Mouse (Mus musculus): ENCODE data around the gene Atxn10. TPM values are rescaled to one million over a fixed set of nuclear protein-coding genes. Genes with fewer than 3 reads are reported as not detected.
A peak's percentile ranks its signal among the peaks of the same experiment; 100 is the strongest.
"Not testable (repeated sequence)": the region's sequence is repeated elsewhere in the genome, so short reads cannot be mapped to it uniquely, and the experiment has no call there.

Atxn10 gene
- polyA plus RNA-seq, 1 experiment from 2014 or later = 190 TPM

DNA sequence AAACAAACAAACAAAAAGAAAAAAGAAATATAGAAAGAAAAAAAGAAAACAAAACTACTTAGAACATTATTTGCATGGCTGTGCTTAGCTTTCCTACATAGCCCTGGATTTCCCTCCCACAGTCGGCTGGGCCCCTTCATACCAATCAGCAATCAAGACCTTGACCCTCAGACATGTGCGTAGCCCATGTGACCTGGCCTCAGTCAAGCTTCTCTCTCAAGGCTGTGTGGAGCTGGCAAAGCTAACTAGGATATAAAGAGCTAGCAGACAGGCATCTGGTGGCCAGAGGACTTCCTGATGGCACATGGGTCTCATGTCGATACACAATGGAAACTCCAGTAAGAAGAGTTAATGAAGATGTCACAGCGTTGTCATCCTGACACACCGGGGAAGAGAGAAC, 6.9 kb upstream of the Atxn10 start:
- Histone ChIP-seq H3K4me1 (ENCODE audit: insufficient read depth, low read depth, low read length) (no peaks in the 10 kb centered on the region), H3K4me2 (replicated peaks; ENCODE audit: low read depth, low read length) (no peak overlapping the region), H3K27ac (ENCODE audit: low read length) (no peak overlapping the region), H3K9me3 (ENCODE audit: low read length) (no peaks in the 10 kb centered on the region), H3K4me3 (ENCODE audit: low read depth, low read length) (no peak overlapping the region), H3K27me3 (replicated peaks; ENCODE audit: insufficient read depth, low read length) (no peaks in the 10 kb centered on the region), H3K36me3 (ENCODE audit: insufficient read depth, low read length) (no peaks in the 10 kb centered on the region), H3K9ac (replicated peaks; ENCODE audit: low read depth) (no peak overlapping the region)
- no peak for TF ChIP-seq EP300 (IDR thresholded peaks at IDR 0.05)
- no peak for TF ChIP-seq CTCF (IDR thresholded peaks at IDR 0.05)
- DNase-seq (ENCODE audit: low spot score) (no peak), ATAC-seq (no peak)
- 88% methylated on average over 5 of the region's 5 CpGs for WGBS

DNA sequence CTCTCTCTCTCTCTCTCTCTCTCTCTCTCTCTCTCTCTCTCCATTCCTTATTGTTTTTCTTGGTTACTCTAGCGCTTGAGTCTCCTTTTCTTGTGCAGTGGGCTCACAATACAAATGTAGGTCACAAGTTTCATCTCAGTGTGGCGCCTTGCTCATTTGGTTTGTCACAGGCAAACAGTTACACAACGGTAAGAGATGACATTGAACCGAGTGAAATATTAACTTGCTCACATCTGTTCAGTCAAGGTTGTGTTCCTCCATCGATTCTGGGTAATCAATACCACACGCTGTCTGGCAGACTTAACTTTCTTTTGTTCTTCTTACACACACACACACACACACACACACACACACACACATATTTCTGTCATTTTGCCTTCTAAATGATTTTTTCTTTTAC, 6.0 kb upstream of the Atxn10 start:
- no peak overlapping the region for H3K27ac ChIP-seq (ENCODE audit: low read length)
- no peaks in the 10 kb centered on the region for H3K9me3 ChIP-seq (ENCODE audit: low read length)
- ATAC-seq = no peak
- DNase-seq (ENCODE audit: low spot score) = no peak
- H3K4me3 ChIP-seq (ENCODE audit: low read depth, low read length) = no peak overlapping the region
- H3K4me2 ChIP-seq (replicated peaks; ENCODE audit: low read depth, low read length) = no peak overlapping the region
- H3K9ac ChIP-seq (replicated peaks; ENCODE audit: low read depth) = no peak overlapping the region
- TF ChIP-seq EP300 (IDR thresholded peaks at IDR 0.05) (no peak), CTCF (IDR thresholded peaks at IDR 0.05) (no peak)
- no peaks in the 10 kb centered on the region for H3K27me3 ChIP-seq (replicated peaks; ENCODE audit: insufficient read depth, low read length)
- no peaks in the 10 kb centered on the region for H3K36me3 ChIP-seq (ENCODE audit: insufficient read depth, low read length)
- WGBS = 73% methylated on average over 6 of the region's 6 CpGs
- H3K4me1 ChIP-seq (ENCODE audit: insufficient read depth, low read depth, low read length) = no peaks in the 10 kb centered on the region

- H3K27me3 ChIP-seq (replicated peaks; ENCODE audit: insufficient read depth, low read length); H3K27ac ChIP-seq (ENCODE audit: low read length); H3K4me1 ChIP-seq (ENCODE audit: insufficient read depth, low read depth, low read length); H3K9ac ChIP-seq (replicated peaks; ENCODE audit: low read depth); H3K9me3 ChIP-seq (ENCODE audit: low read length); H3K4me2 ChIP-seq (replicated peaks; ENCODE audit: low read depth, low read length); DNase-seq (ENCODE audit: low spot score); ATAC-seq; H3K4me3 ChIP-seq (ENCODE audit: low read depth, low read length); H3K36me3 ChIP-seq (ENCODE audit: insufficient read depth, low read length): not testable (repeated sequence)
- 89% methylated on average over 6 of the region's 6 CpGs for WGBS
Measured at GRCm38 (mm10) chr15:85333511-85333910, 2.5 kb upstream of the Atxn10 start.

GRCm38 (mm10) chr15:85334234-85334633, 1.8 kb upstream of the Atxn10 start:
- no peak for TF ChIP-seq CTCF (IDR thresholded peaks at IDR 0.05)
- TF ChIP-seq EP300 (IDR thresholded peaks at IDR 0.05) = no peak
- no peak for DNase-seq (ENCODE audit: low spot score)
- H3K9ac ChIP-seq (replicated peaks; ENCODE audit: low read depth) = no peak overlapping the region
- 40% methylated on average over 3 of the region's 3 CpGs for WGBS
- H3K36me3 ChIP-seq (ENCODE audit: insufficient read depth, low read length) = no peaks in the 10 kb centered on the region
- ATAC-seq = no peak
- H3K27ac ChIP-seq (ENCODE audit: low read length) = no peak overlapping the region
- H3K27me3 ChIP-seq (replicated peaks; ENCODE audit: insufficient read depth, low read length) = no peaks in the 10 kb centered on the region
- no peaks in the 10 kb centered on the region for H3K9me3 ChIP-seq (ENCODE audit: low read length)
- no peak overlapping the region for H3K4me2 ChIP-seq (replicated peaks; ENCODE audit: low read depth, low read length)
- no peaks in the 10 kb centered on the region for H3K4me1 ChIP-seq (ENCODE audit: insufficient read depth, low read depth, low read length)
- no peak overlapping the region for H3K4me3 ChIP-seq (ENCODE audit: low read depth, low read length)

DNA sequence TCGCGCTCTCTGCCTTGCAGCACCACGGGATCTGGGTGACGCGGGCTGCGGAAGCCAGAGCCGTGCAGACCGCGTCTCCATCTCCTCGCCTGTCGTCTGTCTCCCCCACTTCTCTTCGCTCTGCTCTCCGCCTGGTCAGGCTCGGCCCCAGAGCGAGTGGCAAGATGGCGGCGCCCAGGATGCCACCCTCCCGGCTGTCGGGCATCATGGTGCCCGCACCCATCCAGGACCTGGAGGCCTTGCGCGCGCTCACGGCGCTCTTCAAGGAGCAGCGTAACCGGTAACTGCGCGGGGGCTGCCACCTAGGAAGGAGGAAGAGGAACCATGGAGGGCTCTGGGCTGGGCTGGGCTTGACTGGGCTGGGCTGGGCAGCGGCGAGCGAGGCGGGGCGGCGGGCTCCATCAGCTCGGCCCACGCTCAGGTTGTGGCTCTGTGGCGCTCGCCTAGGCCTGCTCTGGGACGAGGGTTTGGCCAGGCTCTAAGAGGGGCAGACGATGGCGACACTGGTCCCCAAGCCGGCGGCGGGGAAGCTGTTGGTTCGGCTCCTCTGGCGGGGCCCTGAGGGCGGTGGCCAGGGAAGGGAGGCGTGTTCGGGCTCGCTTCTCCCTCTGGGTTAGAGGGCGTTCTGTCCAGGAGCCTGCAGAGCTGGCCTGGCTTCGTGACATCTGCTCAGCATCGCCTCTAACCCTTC, 401 bp downstream of the Atxn10 start:
- H3K27ac ChIP-seq (ENCODE audit: low read length) = peak overlapping the region; percentile 97
- peak overlapping the region; percentile 73 for H3K4me2 ChIP-seq (replicated peaks; ENCODE audit: low read depth, low read length)
- no peaks in the 10 kb centered on the region for H3K4me1 ChIP-seq (ENCODE audit: insufficient read depth, low read depth, low read length)
- peak overlapping the region; percentile 94 for H3K4me3 ChIP-seq (ENCODE audit: low read depth, low read length)
- peak; percentile 94 for ATAC-seq
- no peaks in the 10 kb centered on the region for H3K9me3 ChIP-seq (ENCODE audit: low read length)
- H3K27me3 ChIP-seq (replicated peaks; ENCODE audit: insufficient read depth, low read length) = no peaks in the 10 kb centered on the region
- TF ChIP-seq CTCF (IDR thresholded peaks at IDR 0.05) (no peak), EP300 (IDR thresholded peaks at IDR 0.05) (no peak)
- peak; percentile 93 for DNase-seq (ENCODE audit: low spot score)
- H3K9ac ChIP-seq (replicated peaks; ENCODE audit: low read depth) = peak overlapping the region; percentile 86
- no peaks in the 10 kb centered on the region for H3K36me3 ChIP-seq (ENCODE audit: insufficient read depth, low read length)
- 1% methylated on average over 44 of the region's 54 CpGs for WGBS

DNA sequence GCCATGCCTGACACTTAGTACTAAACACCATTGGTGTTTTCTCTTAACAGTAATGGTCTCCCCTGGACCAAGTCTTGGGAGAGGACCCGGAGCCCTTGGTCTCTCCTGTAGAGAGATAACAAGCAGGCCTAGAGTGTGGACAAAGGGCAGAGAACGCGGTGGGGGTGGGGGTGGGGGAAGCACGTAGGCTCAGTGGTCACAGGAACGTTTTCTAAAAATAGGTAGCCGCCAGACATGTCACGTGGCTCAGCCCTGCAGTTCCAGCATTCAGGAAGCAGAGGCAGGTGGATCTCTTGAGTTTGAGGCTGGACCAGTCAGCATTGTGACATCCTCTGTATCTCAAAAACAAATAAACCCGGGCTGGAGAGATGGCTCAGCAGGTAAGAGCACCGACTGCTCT, 1.2 kb downstream of the Atxn10 start:
- no peak for TF ChIP-seq EP300 (IDR thresholded peaks at IDR 0.05)
- TF ChIP-seq CTCF (IDR thresholded peaks at IDR 0.05) = no peak
- H3K27me3 ChIP-seq (replicated peaks; ENCODE audit: insufficient read depth, low read length) = no peaks in the 10 kb centered on the region
- 16% methylated on average over 9 of the region's 9 CpGs for WGBS
- no peaks in the 10 kb centered on the region for H3K4me1 ChIP-seq (ENCODE audit: insufficient read depth, low read depth, low read length)
- ATAC-seq (no peak), DNase-seq (ENCODE audit: low spot score) (no peak)
- H3K36me3 ChIP-seq (ENCODE audit: insufficient read depth, low read length) = no peaks in the 10 kb centered on the region
- H3K4me3 ChIP-seq (ENCODE audit: low read depth, low read length) = peak overlapping the region; percentile 94
- no peaks in the 10 kb centered on the region for H3K9me3 ChIP-seq (ENCODE audit: low read length)
- no peak overlapping the region for H3K9ac ChIP-seq (replicated peaks; ENCODE audit: low read depth)
- H3K27ac ChIP-seq (ENCODE audit: low read length) = peak overlapping the region; percentile 97
- peak overlapping the region; percentile 73 for H3K4me2 ChIP-seq (replicated peaks; ENCODE audit: low read depth, low read length)

GRCm38 (mm10) chr15:85337979-85338378, 1.9 kb downstream of the Atxn10 start:
- ATAC-seq = no peak
- TF ChIP-seq CTCF (IDR thresholded peaks at IDR 0.05) (no peak), EP300 (IDR thresholded peaks at IDR 0.05) (no peak)
- Histone ChIP-seq H3K9ac (replicated peaks; ENCODE audit: low read depth) (no peak overlapping the region), H3K4me1 (ENCODE audit: insufficient read depth, low read depth, low read length) (no peaks in the 10 kb centered on the region), H3K9me3 (ENCODE audit: low read length) (no peaks in the 10 kb centered on the region), H3K36me3 (ENCODE audit: insufficient read depth, low read length) (no peaks in the 10 kb centered on the region), H3K4me3 (ENCODE audit: low read depth, low read length) (no peak overlapping the region), H3K27me3 (replicated peaks; ENCODE audit: insufficient read depth, low read length) (no peaks in the 10 kb centered on the region), H3K27ac (ENCODE audit: low read length) (no peak overlapping the region), H3K4me2 (replicated peaks; ENCODE audit: low read depth, low read length) (no peak overlapping the region)
- WGBS = 87% methylated on average over 5 of the region's 5 CpGs
- no peak for DNase-seq (ENCODE audit: low spot score)
